Mouse (Mus musculus): ENCODE data around the gene Tsc22d4.

The Tsc22d4 gene

DNA sequence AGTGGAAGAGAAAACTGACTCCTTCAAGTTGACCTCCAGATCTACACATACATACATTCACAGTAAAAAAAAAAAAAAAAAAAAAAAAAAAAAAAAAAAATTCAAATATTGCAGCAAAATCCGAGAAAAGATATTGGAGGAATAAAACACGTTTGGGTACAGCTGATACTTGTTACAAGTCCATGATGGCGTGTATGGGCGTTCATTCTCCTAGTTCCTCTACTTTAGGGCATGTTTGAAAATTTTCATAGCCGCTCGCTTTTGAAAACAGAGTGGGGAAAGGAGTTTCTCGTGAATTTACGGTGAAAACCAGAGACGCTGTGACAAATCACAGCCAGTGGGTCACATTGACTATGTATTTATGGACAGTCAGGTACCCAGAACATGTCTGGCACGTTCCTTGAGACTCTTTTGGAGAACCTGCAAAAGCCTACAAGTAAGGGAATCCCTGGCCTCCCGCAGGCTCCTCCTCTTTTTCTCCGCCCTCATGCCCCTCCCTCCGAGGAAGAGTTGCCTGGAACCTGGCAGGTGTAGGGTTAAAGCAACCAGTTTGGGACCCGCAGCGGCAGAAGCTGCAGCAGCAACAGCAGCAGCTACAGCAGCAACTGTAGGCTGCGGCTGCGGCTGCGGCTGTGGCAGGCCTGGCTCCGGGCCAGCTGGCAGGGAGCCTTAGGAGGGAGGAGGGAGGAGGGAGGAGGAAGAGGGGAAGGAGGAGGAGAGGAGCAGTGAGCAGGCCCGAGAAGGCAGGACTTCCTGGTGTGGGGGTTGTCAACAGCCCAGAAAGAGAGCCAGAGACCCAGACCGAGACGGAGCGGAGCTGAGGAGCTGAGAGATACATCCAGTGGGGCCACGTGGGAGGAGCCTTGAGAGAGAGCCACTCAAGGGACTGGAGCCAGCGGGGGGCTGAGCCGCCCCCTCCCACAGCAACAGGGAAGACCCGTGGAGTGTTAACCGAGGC is at the start of gene Tsc22d4:
Gene Tsc22d4, plus strand, starts transcription at position 517 of the 958 bp plus-strand sequence.
- DNase-seq, result peak; percentile 85 to 88

DNA sequence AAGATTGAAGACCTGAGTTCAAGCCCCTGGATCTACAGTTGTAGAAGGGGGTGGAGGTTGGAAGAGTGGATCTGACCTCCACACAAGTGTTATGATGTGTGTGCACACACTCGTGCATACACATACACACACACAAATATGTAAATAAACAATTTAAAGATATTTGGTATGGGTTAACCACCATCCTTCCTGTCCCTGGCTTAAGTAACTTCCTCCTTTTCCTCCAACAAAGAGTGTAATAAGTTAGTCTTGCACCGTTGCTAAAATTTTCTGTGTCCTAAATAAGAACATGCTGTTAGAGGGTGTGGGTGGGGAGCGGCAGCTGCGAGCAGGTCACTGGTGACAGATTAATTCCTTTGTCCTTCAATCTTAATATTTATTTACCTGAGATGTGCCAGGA is 49.6 kb upstream of the Tsc22d4 start:
- no peak for DNase-seq

DNA sequence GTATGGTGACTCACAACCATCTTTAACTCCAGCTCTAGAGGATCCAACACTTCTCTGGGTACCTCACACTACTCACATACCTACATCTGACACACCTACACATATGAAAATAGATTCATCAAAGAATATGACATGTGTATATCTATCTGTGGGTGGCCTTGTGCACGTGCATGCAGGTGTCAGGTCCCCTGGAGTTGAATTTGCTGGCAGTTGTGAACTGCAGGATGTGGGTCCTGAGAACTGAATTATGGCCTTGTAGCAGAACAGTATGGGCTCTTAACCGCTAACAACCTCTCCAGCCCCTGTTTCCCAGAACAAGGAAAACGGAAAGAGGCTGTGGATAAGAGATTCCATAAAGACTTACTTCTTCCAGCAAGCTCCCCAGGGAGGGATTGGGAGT is 46.5 kb upstream of the Tsc22d4 start:
- DNase-seq, result no peak

DNA sequence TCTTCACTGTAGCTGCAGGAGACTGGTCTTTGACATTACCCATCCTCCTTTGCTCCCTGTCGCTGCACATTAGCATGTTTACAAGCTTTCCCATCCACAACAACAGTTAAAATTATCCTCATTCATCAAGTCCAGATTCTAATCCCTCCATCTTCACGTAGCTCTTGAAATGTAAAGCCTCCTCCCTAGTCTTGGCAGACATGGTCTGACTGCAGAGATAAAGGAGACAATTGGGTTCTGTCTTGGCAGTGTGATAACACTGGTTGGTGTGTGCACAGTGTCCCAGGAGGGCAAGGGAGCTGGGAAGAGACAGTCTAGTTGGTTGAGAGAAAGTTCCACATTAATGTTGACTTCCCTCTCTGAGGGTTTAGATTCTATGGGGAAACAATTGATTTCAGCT is 45.7 kb upstream of the Tsc22d4 start:
- no peak for DNase-seq

DNA sequence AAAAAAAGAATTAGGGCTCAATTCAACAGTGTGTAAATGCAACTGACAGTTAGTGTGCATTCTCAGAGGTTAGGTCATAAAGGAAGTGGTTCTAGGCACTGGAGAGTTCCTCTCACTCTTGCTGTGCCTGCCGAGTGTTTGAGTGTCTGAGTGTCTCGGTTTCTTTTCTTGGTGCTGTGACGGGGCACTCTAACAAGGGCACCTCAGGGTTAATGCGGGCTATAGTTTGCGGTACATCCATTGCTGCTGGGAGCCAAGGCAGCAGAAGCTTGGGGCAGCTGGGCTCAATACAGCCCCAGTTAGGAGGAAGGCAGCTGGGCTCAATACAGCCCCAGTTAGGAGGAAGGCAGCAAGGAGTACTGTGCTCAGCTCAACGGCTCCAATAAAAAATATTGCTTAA is 40.3 kb upstream of the Tsc22d4 start:
- peak in 1 of 2 experiments; percentile 28 for DNase-seq

DNA sequence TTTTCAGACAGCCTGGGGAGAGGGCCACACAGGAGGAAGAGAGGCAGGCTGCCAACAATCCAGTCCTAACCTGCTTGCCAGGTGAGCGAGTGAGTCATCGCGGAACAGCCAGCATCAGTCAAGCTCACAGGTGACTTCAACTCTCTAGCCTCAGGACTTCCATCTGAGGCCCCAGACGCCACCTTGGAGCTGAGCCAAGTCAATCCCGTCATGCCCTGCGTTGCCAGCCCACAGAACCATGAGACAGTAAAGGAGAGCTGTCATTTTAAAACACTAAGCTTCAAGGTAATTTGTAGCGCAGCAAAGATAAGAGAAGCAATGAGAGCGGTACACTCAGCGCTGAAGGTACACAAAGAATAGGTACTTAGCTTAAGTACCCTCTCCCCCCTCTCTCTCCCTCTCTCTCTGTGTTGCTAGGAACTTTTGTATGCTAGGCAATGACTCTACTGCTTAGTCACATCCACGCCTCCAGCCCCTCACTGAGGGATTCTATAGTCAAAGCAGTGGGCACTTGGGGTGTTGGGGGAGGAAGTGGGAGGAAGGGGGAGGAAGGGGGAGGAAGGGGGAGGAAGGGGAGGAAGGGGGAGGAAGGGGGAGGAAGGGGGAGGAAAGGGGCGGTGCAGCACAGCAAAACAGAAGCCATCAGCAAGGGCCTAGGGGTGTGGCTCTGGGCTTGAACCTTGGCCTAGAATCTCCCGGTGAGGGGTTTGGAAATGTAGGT is 38.5 kb upstream of the Tsc22d4 start:
- DNase-seq, result peak; percentile 63 to 74

DNA sequence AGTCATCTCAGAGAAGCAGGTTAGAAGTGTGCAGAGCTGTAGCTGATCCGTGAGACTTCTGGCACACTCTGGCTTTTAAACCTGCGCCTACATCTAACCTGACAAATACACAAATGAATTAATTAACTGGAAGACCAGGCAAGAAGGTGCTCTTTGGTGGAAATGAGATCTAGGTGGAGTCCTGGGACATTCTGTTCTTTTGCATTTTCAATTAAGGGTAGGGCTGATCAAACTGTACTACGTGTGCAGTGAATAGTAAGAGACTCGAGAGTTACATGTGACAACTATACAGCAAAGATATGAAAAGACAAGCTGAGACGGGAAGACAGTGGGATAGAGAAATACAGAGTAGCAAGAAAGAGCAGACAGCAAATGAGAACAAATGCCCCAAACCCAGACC is 32.1 kb upstream of the Tsc22d4 start:
- no peak for DNase-seq

DNA sequence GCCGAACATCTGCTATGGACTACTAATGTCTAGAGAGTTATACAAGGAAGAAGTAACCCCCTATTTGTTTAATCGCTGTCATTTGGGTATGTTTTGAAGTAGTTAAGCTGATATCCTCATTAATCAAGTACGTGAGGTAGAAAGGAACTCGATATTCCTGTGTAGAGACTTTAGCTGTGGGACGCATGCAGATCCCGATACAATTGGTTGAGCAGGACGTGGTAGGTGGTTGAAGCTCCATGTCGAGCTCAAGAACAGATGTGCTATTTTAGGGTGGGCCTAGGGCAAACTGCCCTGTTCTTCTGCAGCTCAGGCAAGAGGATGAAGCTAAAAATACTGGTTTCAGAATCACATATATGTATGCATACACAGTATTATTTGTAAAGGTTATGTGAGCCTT is 29.8 kb upstream of the Tsc22d4 start:
- no peak for DNase-seq

DNA sequence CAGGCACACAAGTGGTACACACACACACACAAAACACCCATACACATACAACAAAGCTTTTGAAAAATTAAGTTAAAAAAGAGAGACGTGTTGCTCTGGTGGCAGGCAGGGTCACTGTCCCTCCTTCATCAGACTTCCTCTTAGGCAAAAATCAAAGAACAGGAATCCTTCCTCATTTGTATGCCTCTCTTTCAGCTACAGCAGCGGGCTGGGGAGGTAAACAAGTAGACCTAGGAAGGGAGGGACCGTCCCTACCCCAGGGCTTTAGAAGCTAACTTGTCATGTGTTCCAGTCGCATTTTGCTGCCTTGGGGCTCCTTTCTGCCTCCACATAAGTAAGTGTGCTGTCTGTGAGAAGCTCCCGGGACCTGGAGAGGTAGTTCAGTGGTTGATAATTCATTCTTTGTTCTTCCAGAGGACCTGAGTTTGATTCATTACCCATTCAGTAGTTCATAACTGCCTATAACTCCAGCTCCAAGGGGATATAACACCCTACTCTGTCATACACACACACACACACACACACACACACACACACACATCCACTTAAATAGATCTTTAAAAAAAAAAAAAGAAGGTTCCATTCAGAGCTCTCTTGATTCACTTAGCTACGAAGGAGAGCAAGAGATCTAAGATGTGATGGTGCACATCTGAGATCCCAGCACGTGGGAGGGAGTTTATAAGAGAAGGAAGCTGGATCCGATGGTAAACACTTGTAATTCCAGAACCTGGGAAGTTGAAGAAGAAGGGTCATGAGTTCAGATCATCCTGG is 27.3 kb upstream of the Tsc22d4 start:
- peak; percentile 32 to 39 for DNase-seq

DNA sequence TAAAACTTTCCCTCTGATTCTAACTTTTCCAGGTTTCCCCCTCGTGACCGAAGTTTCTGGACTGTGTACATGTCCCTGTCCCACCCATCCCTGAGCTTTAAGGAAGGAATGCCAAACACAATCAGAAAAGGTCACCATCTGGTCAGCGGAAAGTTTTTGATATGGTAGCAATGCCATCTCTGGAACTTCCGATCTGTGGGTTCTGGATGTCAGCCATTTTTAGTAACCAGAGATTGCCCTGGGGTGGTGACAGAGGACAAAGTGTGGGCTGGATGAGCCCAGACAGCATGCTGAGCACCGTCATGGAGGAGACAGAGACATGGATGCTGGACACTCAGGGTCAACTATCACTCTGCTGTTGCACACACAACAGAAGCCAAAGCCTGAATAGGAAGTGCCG is 26.4 kb upstream of the Tsc22d4 start:
- no peak for DNase-seq

DNA sequence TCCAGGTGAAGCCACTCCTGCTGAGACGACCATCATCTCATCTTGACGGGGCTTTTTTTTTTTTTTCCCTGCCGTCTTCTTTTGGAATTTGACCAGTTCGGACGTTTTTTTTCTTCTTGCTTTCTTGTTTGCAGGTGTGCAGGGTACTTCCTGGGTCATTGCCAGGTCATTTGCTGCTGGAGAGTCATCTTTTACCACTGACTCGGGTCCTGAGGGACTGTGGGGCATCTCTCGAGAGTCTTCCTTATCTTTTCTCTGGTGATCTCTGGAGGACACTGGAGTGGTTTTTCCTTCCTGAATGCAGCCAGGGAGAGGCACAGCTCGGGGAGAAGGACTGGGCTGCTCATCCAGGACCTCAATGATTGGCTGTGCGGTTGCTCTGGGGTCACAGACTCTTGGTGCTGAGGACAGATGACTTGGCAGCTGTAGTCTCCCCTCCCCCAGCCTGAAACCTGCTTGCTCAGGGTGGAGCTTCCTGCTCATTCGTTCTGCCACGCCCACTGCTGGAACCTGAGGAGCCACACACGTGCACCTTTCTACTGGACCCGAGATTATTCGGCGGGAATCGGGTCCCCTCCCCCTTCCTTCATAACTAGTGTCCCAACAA is 24.9 kb upstream of the Tsc22d4 start:
- DNase-seq, result peak; percentile 34 to 41

DNA sequence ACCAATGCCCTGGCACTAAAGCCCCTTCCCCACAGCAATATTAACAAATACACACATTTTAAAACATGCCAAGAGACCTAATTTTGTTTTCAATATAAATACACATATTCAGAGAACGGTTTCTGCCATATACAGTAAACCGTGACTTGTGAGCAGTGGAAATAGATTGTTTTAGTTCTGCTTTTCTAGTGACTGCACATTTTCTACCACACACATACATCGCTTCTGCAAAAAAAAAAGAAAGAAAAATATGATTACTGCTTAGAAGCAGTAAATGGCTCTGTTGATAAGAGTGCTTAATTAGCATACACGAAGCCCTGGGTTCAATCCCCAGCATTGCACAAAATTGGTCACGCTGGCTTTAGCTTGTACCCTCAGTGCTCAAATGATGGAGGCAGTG is 21.7 kb upstream of the Tsc22d4 start:
- no peak for DNase-seq

DNA sequence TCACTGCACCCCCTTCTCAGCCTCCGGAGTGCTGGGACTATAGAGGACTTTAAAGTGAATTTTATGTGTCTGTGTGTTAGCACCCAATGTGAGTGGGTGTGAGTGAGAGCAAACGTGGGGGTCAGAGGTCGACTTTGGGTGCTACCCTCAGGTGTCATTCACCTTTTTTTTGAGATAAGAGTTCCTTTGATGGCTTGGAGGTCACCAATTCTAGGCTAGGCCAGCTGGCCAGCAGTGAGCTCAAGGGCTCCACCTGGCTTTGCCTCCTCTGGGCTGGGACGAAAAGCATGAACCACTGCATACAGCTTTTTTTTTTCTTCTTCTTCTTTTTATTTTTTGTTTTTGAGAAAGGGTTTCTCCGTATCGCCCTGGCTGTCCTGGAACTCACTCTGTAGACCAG is 18.8 kb upstream of the Tsc22d4 start:
- DNase-seq, result no peak

DNA sequence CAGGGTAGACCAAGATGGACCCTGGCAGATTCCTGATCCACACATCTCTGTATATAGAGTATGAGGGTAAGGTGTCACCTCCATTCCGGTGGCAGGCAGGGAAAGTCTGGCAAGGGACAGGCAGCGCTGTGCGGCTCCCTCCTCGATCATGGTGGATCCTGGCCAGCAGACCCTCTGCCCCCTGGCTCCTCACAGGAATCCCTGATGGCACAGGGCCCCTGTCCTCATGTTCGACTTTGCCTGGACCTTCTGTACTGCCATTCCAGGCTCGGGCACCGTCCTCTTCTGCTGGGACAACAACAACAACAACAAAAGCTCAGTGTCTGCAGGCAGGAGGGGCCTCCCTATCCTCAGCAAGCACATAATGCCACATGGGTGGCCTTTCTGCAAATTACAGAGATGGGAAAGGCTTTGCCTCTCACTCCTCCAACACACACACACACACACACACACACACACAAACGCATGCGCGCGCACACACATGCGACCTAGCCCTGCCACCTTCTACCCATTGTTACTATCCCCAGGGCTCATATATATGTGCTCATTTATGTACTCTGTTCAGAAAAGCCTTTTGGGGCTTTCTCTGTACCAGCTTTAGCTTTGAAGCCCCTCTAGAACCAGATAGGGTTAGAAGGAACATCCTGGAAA is 11.8 kb upstream of the Tsc22d4 start:
- DNase-seq, result no peak

DNA sequence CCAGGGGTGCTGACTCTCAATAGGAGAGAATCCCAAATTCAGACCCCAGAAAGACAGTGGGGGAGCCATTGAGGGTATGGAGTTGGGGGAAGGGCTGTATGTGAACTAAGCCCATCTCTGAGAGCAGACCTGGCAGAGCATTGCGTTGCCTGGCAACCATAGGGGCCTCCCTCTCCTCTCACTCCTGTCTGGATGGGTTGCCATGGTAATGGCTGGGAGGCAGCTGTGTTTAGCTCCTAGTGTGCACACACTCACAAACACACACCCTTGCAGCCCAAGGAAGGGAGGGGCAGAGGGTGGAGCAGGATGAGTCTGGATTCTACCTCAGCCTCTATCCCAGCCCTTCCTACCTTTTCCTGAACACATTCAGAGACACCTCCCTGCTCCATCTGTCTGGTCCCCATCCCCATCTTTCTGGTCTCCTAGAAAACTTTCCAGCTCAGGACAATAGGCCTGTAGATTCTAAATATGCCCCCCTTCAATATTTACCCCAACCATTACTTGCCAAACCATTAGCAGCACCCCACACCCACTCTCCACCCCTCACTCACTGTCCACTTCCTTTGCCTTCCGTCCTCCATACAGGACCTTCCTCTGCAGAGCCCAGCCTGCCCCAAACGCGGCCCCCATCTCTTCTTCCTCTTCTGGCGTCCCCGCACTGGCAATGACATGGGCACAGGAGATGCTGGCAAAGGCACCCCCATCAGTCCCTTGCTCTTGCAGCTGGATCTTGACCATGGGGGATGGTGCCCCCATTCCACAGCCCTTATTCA is 11.1 kb upstream of the Tsc22d4 start:
- DNase-seq, result no peak

DNA sequence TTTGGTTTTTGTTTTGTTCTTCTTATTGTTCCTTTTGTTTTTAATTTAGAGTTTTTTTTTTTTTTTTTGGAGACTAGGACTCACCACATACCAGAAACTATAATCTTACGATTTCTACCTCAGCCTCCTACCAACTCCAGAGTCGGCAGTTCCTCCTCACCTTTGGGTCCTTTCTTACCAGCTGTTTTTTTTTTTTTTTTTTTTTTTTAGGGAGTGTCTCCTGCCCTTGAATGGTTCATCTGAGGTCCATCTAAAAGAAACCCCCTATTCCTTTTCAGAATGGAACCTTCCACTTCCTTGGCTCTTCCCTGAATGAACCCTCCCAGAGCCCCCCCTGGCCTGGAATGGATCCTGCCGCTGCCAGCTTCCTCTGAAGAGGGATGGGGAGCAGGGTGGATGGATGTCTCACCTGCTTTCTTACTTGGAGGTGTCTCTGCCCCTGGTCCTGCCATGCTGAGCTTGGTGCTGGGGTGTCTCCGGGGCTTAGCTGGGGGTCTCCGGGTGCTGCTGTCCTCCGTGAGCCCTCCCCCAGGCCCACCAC is 8.1 kb upstream of the Tsc22d4 start:
- DNase-seq, result no peak

DNA sequence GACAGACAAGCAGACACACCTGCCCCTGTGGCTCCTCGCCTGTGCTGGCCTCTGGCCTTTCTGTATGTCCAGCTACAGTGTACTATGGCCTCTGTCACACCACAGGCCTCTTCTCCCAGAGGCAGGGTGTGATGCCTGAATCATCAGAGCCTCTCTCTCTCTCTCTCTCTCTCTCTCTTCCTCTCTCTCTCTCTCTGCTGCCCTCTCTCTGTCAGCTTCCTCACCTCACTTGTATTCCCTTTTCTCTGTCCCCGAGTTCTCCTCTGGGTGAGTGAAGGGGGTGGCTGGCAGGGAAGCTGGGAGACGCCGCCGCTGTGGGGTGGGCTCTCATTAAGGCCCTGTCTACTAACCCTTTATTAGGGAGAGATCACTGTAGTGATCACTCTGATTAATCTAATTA is 7.0 kb upstream of the Tsc22d4 start:
- DNase-seq, result peak in 1 of 2 experiments; percentile 1

DNA sequence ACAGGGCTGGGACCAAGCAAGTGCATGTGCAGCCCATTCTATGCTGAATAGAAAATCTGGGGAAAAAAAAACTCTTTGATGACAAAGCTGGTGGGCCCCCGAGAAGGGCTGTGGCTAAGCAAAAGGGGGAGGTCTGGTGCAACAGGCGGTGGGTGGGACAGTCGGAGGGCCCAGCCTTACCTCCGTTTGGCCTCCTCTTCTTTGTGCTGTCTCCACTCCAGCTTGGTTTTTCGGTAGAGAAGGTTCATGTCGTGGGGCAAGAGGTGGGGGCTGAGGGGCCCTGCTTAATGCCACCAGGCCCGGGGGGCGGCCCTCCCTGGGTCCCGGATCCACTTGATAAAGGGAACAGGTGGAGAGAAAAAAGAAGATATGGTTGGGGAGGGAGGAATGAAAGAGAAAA is 6.1 kb upstream of the Tsc22d4 start:
- DNase-seq, result no peak

DNA sequence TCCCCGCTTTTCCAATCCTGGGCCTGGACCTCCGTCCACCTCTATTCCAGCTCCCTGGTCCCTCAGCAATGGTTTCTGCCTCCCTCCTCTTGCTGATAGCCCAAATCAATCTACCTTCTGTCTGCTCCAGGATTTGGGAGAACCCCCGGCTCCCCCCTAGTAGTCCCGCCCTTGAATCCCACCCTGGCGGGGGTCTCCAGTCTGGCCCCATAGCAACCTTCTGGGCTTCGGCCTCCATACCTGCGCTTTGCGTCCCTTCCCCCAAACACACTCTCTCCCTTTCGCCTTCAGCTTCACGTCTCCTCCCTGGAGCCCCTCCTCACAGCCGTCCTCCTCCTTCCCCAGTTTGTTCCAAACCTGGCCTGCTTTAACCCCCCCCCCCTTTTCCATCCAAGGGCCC is 5.0 kb upstream of the Tsc22d4 start:
- no peak for DNase-seq

DNA sequence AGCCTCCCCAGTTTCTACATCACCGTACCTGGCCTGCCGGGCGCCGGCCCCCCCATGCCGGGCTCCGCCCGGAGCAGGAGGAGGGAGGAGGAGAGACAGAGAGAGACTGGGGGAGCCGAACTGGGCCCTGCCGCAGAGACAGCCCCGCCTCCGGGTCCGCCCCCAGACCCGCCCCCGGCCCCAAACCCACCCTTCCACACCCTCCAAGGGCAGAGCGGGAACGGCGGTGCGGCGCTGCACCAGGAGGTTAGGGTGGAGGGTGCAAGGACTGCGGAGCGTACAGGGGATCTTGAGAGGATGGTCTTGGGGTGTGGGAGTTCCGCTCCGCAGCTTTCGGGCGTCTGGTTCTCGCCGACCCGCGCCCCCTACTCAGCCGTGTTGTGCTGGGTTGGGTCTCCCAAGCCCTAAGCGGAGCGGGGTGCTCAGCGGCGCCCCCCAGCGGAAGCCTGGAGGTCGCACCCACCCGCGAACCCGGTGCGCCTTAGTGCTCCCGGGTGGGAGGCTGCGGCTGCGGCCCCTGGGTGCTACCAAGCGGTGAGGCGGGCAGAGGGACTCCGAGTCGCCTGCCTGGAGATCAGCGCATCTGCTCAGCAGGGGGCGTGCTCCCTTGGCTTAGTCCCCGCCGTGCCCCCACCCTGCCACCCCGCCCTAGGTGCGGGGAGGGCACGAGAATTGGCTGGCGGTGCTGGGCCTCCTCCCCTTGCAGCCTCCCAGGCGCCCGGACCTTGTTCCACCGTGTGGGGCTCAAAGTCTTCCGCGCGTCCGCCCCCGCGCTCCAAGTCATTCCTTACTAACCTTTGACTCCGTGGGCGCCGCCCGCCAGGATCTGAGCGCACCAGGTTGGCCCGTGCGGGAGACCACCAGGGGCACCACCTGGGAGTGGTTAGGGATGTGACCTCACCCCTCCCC is 4.3 kb upstream of the Tsc22d4 start, which contains the start of gene Nyap1:
Gene Nyap1, minus strand, starts transcription at position 585 of the 909 bp plus-strand sequence.
- peak; percentile 64 to 80 for DNase-seq

Data from spleen, adult 18-20 months (tissue).